Mouse (Mus musculus) stomach, embryonic 15.5 days (tissue): ENCODE measurements at regions not wholly inside any gene's neighbourhood (a gene's known extent, or its start where the extent isn't known, plus 50 kb on each side); places are given as distances from the start of the nearest gene placed in this dataset.
A peak's percentile ranks its signal among the peaks of the same experiment; 100 is the strongest.

Experiments used
- ATAC-seq: fragments of 200-750 bp; cut with Nextera tagmentation; 2 replicates; pipeline ENCODE4 v1.8.0; 2017; ENCODE audit warnings: low read depth, moderate number of reproducible peaks, moderate TSS enrichment; ENCODE audit not compliant: insufficient read depth, low FRiP score
- H3K27ac ChIP-seq: fragments of 300-500 bp; sonication (generic); 2 replicates; pipeline ENCODE4 v1.5.1; 2015; ENCODE audit warnings: mild to moderate bottlenecking, inconsistent platforms
- H3K27me3 ChIP-seq: fragments of 300-500 bp; sonication (generic); replicated peaks from 2 replicates; pipeline ENCODE4 v1.6.1; 2015; ENCODE audit warnings: inconsistent platforms
- H3K36me3 ChIP-seq: fragments of 300-500 bp; sonication (generic); 2 replicates; pipeline ENCODE4 v1.6.1; 2015; ENCODE audit warnings: inconsistent platforms
- H3K4me1 ChIP-seq: fragments of 300-500 bp; sonication (generic); 2 replicates; pipeline ENCODE4 v1.6.1; 2015; ENCODE audit warnings: inconsistent platforms
- H3K4me2 ChIP-seq: fragments of 300-500 bp; sonication (generic); 2 replicates; pipeline ENCODE4 v1.6.1; 2015; ENCODE audit warnings: mild to moderate bottlenecking, inconsistent platforms
- H3K4me3 ChIP-seq: fragments of 300-500 bp; sonication (generic); replicated peaks from 2 replicates; pipeline ENCODE4 v1.5.1; 2015; ENCODE audit warnings: inconsistent platforms
- H3K9ac ChIP-seq: fragments of 300-500 bp; sonication (generic); 2 replicates; pipeline ENCODE4 v1.6.1; 2015; ENCODE audit warnings: inconsistent platforms
- H3K9me3 ChIP-seq: fragments of 300-500 bp; sonication (generic); 2 replicates; pipeline ENCODE4 v1.6.1; 2016; ENCODE audit warnings: inconsistent platforms
- WGBS: fragments of 180-500 bp; shearing (Covaris S2); methylation state at CpG from one replicate; pipeline ENCODE4 v1.1.7; 2015; 5-methylcytosine and 5-hydroxymethylcytosine counted together

DNA sequence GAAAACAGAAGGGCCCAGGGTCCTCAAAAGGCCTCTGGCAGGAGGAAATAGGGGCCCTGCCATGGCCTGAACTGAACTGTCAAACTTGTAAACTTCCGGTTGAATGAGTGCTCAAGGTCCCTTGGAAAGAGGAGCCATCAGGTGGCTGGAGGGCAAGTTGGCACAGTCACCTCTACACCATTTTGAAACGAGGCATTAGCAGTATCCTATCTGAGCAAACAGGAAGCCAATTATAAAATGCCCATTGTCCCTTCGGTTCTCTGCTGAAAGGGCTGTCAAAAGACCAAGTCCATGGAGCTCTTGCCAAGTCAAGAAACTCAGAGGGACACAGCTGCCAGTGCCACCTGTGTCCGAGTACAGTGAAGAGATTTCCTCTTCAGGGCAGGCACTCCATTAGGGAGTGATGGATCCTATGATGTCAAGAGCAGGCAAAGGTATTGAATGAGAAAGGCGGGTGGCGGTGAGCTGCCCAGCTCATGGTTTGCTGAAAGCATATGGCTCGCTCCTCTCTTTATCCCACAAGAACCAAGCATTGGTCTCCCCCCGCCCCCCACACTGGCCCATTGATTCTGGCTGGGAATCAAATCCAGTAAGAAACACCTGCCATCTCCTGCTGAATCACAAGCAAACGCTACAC lies 103.0 kb upstream of the Tut7 start:
- Histone ChIP-seq H3K36me3 (no peaks in the 10 kb centered on the region), H3K27ac (peak overlapping the region; percentile 21; the same call in 1 of the 2 replicates), H3K4me2 (no peak overlapping the region), H3K4me1 (peaks cover 4% of the 10 kb centered on the region; the same call in 1 of the 2 replicates), H3K9me3 (no peaks in the 10 kb centered on the region), H3K4me3 (no peak overlapping the region), H3K9ac (no peak overlapping the region), H3K27me3 (no peaks in the 10 kb centered on the region)
- WGBS, result 72% methylated on average over 9 of the region's 9 CpGs
- ATAC-seq, result no peak

DNA sequence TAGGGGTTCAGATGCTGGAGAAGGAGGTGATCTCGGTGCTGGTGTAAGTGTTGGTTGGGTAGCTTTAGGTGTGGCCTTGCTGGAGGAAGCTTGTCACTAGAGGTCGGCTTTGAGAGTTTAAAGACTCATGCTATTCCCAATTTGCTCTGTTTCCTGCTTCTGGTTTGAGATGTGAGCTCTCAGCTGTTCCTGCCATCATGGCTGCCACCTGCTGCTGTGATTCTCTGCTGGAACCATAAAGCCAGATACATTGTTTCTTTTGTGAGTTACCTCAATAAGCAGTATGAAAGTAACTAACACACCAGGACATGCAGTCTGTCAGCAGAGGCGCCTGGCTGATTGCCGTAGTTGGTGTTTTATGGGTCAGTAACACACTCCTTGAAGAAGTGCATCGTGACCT lies 94.2 kb upstream of the Tut7 start:
- Histone ChIP-seq H3K9me3 (no peaks in the 10 kb centered on the region), H3K36me3 (no peaks in the 10 kb centered on the region), H3K4me3 (no peak overlapping the region), H3K9ac (no peak overlapping the region), H3K27me3 (no peaks in the 10 kb centered on the region), H3K27ac (no peak overlapping the region), H3K4me1 (no peaks in the 10 kb centered on the region), H3K4me2 (no peak overlapping the region)
- no peak for ATAC-seq
- 89% methylated on average over 5 of the region's 5 CpGs for WGBS

DNA sequence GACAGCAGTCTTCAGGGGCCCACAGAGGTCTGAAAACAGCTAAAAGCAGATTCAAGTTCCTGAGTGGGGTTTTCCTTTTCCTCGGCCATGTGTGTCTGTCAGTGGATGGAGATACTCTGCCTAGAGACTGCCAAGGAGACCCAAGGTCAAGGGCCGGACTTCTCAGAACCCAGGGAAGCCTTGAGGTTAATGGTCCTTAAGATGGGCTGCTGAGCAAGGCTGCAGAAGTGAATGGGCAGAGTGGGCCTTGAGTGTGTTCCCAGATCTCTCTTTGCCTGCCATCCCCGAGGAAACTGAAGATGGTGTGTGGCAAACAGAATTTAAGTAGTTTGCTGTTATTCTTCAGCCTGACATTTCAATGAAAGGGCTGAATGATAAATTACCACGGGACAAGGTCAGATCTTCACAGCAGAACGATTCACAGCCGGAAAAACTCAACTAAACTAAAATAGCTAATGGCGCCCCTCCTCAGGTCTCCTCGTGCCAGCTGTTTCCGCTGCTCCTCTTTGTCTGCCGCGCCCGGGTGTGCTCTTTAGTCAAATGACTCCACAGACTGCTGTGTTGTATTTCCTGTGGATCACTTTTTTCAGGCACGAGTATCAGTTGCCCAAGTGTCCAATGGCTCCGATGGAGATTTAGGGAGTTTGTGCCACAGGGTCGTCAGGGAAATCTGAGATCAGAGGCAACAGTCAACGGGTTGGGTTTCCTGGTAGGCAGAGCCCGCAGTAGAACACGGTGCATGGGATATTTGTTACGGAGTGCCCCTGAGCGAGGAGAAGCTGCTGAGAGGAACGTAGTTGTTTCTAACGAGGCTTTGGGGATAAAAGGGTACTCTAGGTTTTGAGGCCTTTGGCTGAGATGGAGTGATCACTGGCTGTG lies 93.5 kb upstream of the Tut7 start:
- WGBS, result 57% methylated on average over 22 of the region's 22 CpGs
- no peak overlapping the region for H3K9ac ChIP-seq
- no peaks in the 10 kb centered on the region for H3K27me3 ChIP-seq
- H3K9me3 ChIP-seq, result no peaks in the 10 kb centered on the region
- no peak overlapping the region for H3K4me2 ChIP-seq
- ATAC-seq, result no peak
- H3K36me3 ChIP-seq, result no peaks in the 10 kb centered on the region
- no peaks in the 10 kb centered on the region for H3K4me1 ChIP-seq
- H3K27ac ChIP-seq, result no peak overlapping the region
- H3K4me3 ChIP-seq, result no peak overlapping the region

DNA sequence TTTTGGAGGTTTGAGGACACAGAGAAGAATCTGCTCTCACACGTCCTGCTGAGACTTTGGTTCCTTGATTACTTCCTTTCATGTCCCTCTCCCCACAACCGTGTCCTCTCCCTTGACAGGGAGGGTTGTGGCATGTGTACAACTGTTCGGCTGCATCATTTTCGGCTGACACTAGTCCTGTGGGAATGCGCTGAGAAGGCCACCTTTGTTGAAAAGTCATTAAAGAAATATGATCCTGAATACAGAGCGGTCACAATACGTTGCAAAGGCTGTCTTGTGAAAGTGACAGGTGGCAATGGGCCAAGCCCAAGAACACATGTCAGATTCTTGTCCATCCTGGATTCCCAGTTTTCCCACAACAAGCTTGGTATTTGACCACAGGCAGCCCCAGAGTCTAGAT lies 92.8 kb upstream of the Tut7 start:
- Histone ChIP-seq H3K4me2 (no peak overlapping the region), H3K36me3 (no peaks in the 10 kb centered on the region), H3K9ac (no peak overlapping the region), H3K4me1 (no peaks in the 10 kb centered on the region), H3K9me3 (no peaks in the 10 kb centered on the region), H3K4me3 (no peak overlapping the region), H3K27ac (no peak overlapping the region), H3K27me3 (no peaks in the 10 kb centered on the region)
- 76% methylated on average over 7 of the region's 7 CpGs for WGBS
- no peak for ATAC-seq

- WGBS, result 52% methylated on average over 8 of the region's 8 CpGs
- Histone ChIP-seq H3K9me3 (no peaks in the 10 kb centered on the region), H3K4me1 (no peaks in the 10 kb centered on the region), H3K27ac (no peak overlapping the region), H3K4me2 (no peak overlapping the region), H3K36me3 (no peaks in the 10 kb centered on the region), H3K27me3 (no peaks in the 10 kb centered on the region), H3K9ac (no peak overlapping the region), H3K4me3 (no peak overlapping the region)
- no peak for ATAC-seq
Measured at GRCm38 (mm10) chr13:59910179-59911071, 87.5 kb upstream of the Tut7 start.

DNA sequence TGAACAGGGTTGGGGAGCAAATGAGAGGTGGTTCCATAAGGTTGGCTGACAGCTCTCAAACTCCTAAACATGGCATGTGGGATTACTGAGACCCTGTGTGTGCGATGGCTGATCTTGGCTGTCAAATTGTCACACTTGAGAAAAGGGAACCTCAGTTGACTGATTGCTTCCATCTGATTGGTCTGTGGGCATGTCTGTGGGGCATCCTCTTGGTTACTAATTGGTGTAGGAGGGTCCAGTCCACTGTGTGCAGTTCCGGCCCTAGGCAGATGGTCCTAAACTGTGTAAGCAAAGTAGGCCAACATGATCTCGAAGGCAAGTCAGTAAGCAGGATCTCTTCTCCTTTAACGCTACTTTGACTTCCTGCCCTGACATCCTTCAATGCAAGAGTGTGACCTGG lies 86.5 kb upstream of the Tut7 start:
- ATAC-seq, result no peak

GRCm38 (mm10) chr13:59908786-59909185 lies 85.8 kb upstream of the Tut7 start:
- WGBS, result 86% methylated on average over 4 of the region's 4 CpGs
- Histone ChIP-seq H3K27ac (no peak overlapping the region), H3K27me3 (no peaks in the 10 kb centered on the region), H3K9ac (no peak overlapping the region), H3K36me3 (no peaks in the 10 kb centered on the region), H3K4me1 (no peaks in the 10 kb centered on the region), H3K4me3 (no peak overlapping the region), H3K9me3 (no peaks in the 10 kb centered on the region), H3K4me2 (no peak overlapping the region)
- no peak for ATAC-seq

More for the DNA sequence above, 86.5 kb upstream of the Tut7 start:
- Histone ChIP-seq H3K27ac (no peak overlapping the region), H3K4me2 (no peak overlapping the region), H3K9ac (no peak overlapping the region), H3K4me1 (no peaks in the 10 kb centered on the region), H3K9me3 (no peaks in the 10 kb centered on the region), H3K4me3 (no peak overlapping the region), H3K27me3 (no peaks in the 10 kb centered on the region), H3K36me3 (no peaks in the 10 kb centered on the region)
- WGBS, result 70% methylated on average over 4 of the region's 4 CpGs

GRCm38 (mm10) chr13:59905488-59905887 lies 82.5 kb upstream of the Tut7 start:
- Histone ChIP-seq H3K27ac (no peak overlapping the region), H3K4me3 (no peak overlapping the region), H3K27me3 (no peaks in the 10 kb centered on the region), H3K36me3 (no peaks in the 10 kb centered on the region), H3K4me2 (no peak overlapping the region), H3K4me1 (no peaks in the 10 kb centered on the region), H3K9ac (no peak overlapping the region), H3K9me3 (no peaks in the 10 kb centered on the region)
- 83% methylated on average over 3 of the region's 3 CpGs for WGBS
- ATAC-seq, result no peak

DNA sequence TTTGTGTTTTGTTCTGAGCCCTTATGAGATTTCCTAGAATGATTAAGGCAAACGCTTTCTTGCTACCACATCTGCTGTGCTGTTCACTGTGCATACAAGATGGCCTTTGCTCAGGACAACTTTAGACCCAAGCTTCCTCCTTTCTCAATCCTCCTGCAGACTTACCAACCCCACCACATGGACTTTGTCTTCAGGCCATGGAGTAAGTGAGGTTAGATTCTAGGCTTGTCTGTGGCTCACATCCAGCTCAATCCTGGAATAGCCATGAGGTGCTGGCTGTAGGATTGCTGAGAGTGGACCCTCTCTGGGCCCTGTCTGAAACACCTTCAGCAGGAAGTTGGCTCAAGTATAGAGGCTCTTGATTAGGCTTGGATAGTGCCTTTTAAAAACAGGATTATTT lies 81.5 kb upstream of the Tut7 start:
- Histone ChIP-seq H3K4me1 (no peaks in the 10 kb centered on the region), H3K4me2 (no peak overlapping the region), H3K9me3 (no peaks in the 10 kb centered on the region), H3K36me3 (no peaks in the 10 kb centered on the region), H3K27me3 (no peaks in the 10 kb centered on the region), H3K4me3 (no peak overlapping the region), H3K9ac (no peak overlapping the region), H3K27ac (no peak overlapping the region)
- no peak for ATAC-seq
- 74% methylated on average over 1 of the region's 1 CpGs for WGBS

DNA sequence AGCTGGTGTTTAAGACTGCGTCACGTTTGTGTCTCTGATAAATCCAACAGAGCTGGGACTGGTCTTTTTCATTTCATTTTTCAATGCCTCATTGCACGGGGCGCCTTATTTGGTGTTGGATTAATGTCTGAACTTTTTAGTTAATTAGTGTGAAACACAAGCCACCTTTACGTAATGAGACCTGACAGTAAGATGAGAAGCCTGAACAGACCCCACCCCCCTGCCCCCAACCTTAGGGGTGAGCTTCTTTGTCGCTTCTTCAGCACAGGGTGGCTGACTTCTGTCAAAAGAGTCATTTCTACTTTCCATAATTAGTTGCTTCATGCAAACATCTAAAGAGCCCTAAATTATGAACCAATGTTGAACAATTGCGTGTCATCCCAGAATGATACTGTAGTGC lies 76.6 kb upstream of the Tut7 start:
- WGBS, result 64% methylated on average over 7 of the region's 7 CpGs
- Histone ChIP-seq H3K9ac (no peak overlapping the region), H3K4me2 (no peak overlapping the region), H3K36me3 (no peaks in the 10 kb centered on the region), H3K27me3 (no peaks in the 10 kb centered on the region), H3K9me3 (no peaks in the 10 kb centered on the region), H3K4me1 (no peaks in the 10 kb centered on the region), H3K4me3 (no peak overlapping the region), H3K27ac (no peak overlapping the region)
- ATAC-seq, result no peak

GRCm38 (mm10) chr13:59895754-59896153 lies 72.8 kb upstream of the Tut7 start:
- WGBS, result 80% methylated on average over 2 of the region's 2 CpGs
- Histone ChIP-seq H3K4me1 (no peaks in the 10 kb centered on the region), H3K27ac (no peak overlapping the region), H3K9ac (no peak overlapping the region), H3K27me3 (no peaks in the 10 kb centered on the region), H3K4me2 (no peak overlapping the region), H3K4me3 (no peak overlapping the region), H3K36me3 (no peaks in the 10 kb centered on the region), H3K9me3 (no peaks in the 10 kb centered on the region)
- no peak; the same call in 1 of the 2 replicates for ATAC-seq

DNA sequence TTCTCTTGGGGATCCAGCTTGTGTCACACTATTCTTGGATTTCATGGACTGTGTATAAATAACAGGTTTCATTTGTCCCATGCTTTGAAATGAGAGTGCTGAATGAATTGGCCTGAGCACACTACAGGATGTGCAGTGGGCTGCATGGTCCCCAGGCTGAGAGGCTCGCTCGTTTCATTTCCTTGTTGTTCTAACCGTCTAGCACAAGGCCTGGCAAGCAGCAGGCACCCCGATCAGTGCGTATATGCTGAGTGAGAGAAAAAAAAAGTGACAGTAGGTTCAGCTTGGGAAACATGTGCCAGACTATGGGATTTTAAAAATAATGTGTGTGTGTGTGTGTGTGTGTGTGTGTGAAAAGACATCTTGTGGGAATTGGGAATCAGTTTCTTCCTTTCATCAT lies 71.1 kb upstream of the Tut7 start:
- no peak overlapping the region for H3K4me3 ChIP-seq
- no peaks in the 10 kb centered on the region for H3K36me3 ChIP-seq
- no peak overlapping the region for H3K9ac ChIP-seq
- H3K9me3 ChIP-seq, result no peaks in the 10 kb centered on the region
- 70% methylated on average over 5 of the region's 5 CpGs for WGBS
- H3K27ac ChIP-seq, result no peak overlapping the region
- no peak overlapping the region for H3K4me2 ChIP-seq
- no peak for ATAC-seq
- no peaks in the 10 kb centered on the region for H3K4me1 ChIP-seq
- no peaks in the 10 kb centered on the region for H3K27me3 ChIP-seq
